Mouse (Mus musculus): ENCODE data around the gene Arnt2. TPM values are rescaled to one million over a fixed set of nuclear protein-coding genes. Genes with fewer than 3 reads are reported as not detected.

Gene Arnt2
- polyA plus RNA-seq, 1 experiment: 5.6 TPM

DNA sequence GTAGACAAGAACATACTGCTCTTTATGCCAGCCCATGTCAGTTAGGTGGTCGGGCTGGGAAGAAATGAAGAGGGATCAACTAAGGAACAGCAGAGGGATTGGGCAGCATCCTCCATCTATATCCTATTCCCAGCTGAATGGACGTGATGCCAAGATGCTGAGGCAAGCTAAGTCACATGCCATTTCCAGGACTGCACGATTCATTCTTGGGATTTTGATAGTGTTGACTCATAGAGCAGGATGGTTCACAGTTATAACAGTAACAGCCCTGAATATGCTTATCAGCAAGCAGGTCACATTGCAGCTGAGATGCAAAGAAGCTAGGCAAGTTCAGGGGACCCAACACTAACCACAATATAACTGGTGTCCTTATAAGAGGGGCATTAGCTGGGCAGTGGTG, 76.0 kb downstream of the Arnt2 start:
- Histone ChIP-seq H3K4me3 (ENCODE audit: control insufficient read depth, low read depth, low read length) (no peak overlapping the region), H3K4me1 (ENCODE audit: control insufficient read depth, insufficient read depth, low read length) (no peaks in the 10 kb centered on the region; the same call in 1 of the 2 replicates), H3K27ac (ENCODE audit: control insufficient read depth, insufficient read depth, low read depth, low read length) (no peak overlapping the region), H3K36me3 (ENCODE audit: control insufficient read depth, insufficient read depth, low read length) (no peaks in the 10 kb centered on the region), H3K27me3 (ENCODE audit: control insufficient read depth, insufficient read depth, low read length) (no peaks in the 10 kb centered on the region)
- TF ChIP-seq CTCF (IDR thresholded peaks at IDR 0.05; ENCODE audit: control insufficient read depth, insufficient read depth, insufficient replicate concordance, low read depth, low read length): no peak
- TF ChIP-seq POLR2A (IDR thresholded peaks at IDR 0.05; ENCODE audit: control insufficient read depth, low read depth, low read length): no peak

DNA sequence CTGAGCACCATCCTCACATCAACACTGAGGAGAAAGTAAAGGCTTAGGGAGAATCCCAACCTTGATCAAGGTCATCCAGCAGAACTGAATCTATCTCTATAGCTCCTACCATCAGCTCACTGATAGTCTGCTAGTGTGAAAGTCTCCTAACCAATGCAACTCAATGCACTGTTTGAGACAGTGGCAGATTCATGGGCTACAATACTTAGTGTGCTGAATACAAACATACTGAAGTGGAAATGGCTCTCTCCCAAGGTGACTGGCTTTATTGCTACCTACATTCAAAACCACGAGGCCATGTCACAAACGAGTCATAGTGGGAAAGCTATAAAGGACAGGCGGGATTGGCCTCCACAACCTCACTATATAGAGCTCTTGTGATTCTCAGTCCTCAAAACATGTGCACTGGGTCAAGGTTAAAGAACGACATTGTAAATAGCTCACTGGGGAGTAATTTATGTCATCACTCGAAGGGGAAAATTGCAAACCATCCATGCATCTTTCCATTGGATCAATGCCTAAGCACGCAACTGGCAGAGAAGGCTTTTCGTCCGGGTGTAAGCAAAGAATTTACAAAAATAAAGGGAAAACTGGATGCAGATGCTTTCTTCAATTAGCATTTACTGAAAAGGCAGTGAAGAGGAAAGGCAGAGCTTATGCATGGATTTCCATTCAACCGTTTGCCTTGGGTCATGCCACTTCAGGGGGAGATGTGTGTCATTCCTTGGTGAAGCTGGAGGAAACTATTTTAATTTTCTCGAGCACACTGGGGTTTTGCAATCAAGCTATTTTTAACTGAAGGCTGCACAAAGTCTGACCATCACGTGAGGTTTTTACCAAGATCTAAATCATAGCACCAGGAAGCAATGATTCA, 77.4 kb downstream of the Arnt2 start:
- H3K36me3 ChIP-seq (ENCODE audit: control insufficient read depth, insufficient read depth, low read length): no peaks in the 10 kb centered on the region
- H3K4me1 ChIP-seq (ENCODE audit: control insufficient read depth, insufficient read depth, low read length): no peaks in the 10 kb centered on the region; the same call in 1 of the 2 replicates
- no peaks in the 10 kb centered on the region for H3K27me3 ChIP-seq (ENCODE audit: control insufficient read depth, insufficient read depth, low read length)
- H3K27ac ChIP-seq (ENCODE audit: control insufficient read depth, insufficient read depth, low read depth, low read length): no peak overlapping the region
- no peak overlapping the region for H3K4me3 ChIP-seq (ENCODE audit: control insufficient read depth, low read depth, low read length)
- no peak for TF ChIP-seq POLR2A (IDR thresholded peaks at IDR 0.05; ENCODE audit: control insufficient read depth, low read depth, low read length)
- no peak for TF ChIP-seq CTCF (IDR thresholded peaks at IDR 0.05; ENCODE audit: control insufficient read depth, insufficient read depth, insufficient replicate concordance, low read depth, low read length)

DNA sequence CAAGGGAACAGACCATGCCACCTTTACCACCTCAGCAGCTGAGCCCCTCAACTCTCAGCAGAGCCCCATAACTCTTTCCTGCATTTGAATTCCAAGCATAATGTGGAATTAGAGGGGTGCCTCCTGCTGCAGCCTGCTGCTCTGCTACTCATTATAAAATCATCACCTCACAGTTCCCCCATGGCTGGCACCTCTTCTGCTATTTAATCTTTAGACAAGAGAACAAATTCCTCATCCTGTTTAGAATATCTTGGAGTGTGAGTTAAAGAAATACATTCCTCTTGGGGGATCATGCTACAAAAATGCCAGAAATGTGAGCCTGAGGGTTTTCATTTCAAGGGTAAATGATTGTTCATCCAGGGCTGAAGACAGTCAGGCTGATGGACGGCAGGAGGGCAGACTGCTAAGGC, 80.8 kb downstream of the Arnt2 start:
- H3K4me3 ChIP-seq (ENCODE audit: control insufficient read depth, low read depth, low read length): no peak overlapping the region
- H3K36me3 ChIP-seq (ENCODE audit: control insufficient read depth, insufficient read depth, low read length): no peaks in the 10 kb centered on the region
- H3K27me3 ChIP-seq (ENCODE audit: control insufficient read depth, insufficient read depth, low read length): no peaks in the 10 kb centered on the region
- no peak for TF ChIP-seq CTCF (IDR thresholded peaks at IDR 0.05; ENCODE audit: control insufficient read depth, insufficient read depth, insufficient replicate concordance, low read depth, low read length)
- no peak for TF ChIP-seq POLR2A (IDR thresholded peaks at IDR 0.05; ENCODE audit: control insufficient read depth, low read depth, low read length)
- no peaks in the 10 kb centered on the region for H3K4me1 ChIP-seq (ENCODE audit: control insufficient read depth, insufficient read depth, low read length)
- H3K27ac ChIP-seq (ENCODE audit: control insufficient read depth, insufficient read depth, low read depth, low read length): no peak overlapping the region

DNA sequence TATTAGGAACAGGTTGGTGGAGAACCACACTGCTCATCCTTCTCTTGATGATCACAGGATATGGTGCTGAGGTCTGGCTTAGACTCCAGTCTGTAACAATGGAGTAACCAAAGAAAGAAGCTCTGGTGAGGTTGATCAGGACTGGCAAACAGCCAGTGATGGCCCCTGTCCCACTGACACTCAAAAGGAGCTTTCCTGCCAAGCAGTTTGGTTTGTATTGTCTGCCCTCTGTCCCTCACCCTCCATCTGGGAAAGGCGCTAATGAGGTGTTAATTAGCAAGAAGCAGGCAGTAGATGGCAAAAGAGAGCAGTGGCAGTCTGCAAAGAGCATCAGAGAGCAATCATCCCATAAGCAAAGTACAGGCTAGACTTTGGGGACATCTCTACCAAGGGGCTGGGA, 81.2 kb downstream of the Arnt2 start:
- Histone ChIP-seq H3K4me3 (ENCODE audit: control insufficient read depth, low read depth, low read length) (no peak overlapping the region), H3K27ac (ENCODE audit: control insufficient read depth, insufficient read depth, low read depth, low read length) (no peak overlapping the region), H3K4me1 (ENCODE audit: control insufficient read depth, insufficient read depth, low read length) (no peaks in the 10 kb centered on the region), H3K36me3 (ENCODE audit: control insufficient read depth, insufficient read depth, low read length) (no peaks in the 10 kb centered on the region), H3K27me3 (ENCODE audit: control insufficient read depth, insufficient read depth, low read length) (no peaks in the 10 kb centered on the region)
- no peak for TF ChIP-seq POLR2A (IDR thresholded peaks at IDR 0.05; ENCODE audit: control insufficient read depth, low read depth, low read length)
- TF ChIP-seq CTCF (IDR thresholded peaks at IDR 0.05; ENCODE audit: control insufficient read depth, insufficient read depth, insufficient replicate concordance, low read depth, low read length): no peak

DNA sequence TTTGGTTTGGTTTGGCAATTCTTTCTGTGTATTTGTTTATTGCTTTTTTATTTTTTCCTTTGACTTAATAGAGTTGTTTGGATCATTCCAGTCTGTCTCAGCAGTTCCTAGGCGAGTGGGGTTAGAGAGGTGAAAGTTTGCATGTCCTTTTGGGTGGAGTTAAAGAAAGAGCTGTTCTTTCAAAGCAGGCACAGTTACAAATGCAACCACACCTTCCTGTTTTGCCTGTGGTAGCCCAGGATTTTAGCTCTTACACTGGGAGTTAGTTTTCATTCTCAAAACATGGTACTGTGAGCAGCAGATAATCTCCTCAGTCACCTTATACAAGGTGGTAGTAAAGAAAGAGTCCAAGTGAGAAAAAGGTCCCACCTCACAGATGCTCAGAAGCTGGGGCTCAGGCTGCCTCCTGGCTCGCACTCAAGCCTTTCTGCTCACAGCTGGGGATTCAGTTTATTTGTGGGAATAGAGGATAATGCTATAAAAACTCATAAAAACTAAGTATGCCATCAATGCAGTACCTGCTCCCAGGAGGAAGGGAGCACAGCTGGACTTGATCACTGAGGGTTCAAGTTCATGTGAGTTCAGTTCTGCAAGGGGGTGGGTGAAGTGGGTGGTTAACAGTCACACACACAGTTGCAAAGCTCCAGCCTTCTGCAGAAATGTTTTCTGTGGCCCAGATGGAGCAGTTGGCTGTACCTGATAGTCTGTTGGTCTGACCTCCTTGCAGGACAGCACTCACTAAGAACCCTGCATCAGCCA, 84.2 kb downstream of the Arnt2 start:
- no peaks in the 10 kb centered on the region for H3K36me3 ChIP-seq (ENCODE audit: control insufficient read depth, insufficient read depth, low read length)
- peak overlapping the region; percentile 11; the same call in 1 of the 2 replicates for H3K27ac ChIP-seq (ENCODE audit: control insufficient read depth, insufficient read depth, low read depth, low read length)
- H3K27me3 ChIP-seq (ENCODE audit: control insufficient read depth, insufficient read depth, low read length): no peaks in the 10 kb centered on the region

DNA sequence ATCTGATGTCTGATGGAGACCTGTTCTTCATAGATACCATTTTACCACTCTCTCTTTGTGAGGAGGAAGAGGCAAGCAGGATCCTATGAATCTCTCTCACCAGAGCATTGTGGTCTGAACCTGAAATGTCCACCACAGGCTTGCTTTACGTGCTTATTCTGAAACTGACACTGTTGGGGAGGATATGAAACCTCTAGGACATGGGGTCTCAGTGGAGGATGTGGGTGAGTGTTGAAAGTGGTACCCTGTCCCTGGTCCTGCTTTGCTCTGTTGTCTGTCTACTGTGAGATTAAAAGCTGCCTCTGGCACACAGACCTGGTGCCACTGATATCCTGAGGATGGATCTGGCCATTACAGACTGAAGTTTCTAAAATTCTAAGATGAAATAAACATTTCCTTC, 88.4 kb downstream of the Arnt2 start:
- no peak overlapping the region for H3K4me3 ChIP-seq (ENCODE audit: control insufficient read depth, low read depth, low read length)

More for the DNA sequence above, 84.2 kb downstream of the Arnt2 start:
- TF ChIP-seq POLR2A (IDR thresholded peaks at IDR 0.05; ENCODE audit: control insufficient read depth, low read depth, low read length) (no peak), CTCF (IDR thresholded peaks at IDR 0.05; ENCODE audit: control insufficient read depth, insufficient read depth, insufficient replicate concordance, low read depth, low read length) (no peak)
- no peaks in the 10 kb centered on the region for H3K4me1 ChIP-seq (ENCODE audit: control insufficient read depth, insufficient read depth, low read length)
- no peak overlapping the region for H3K4me3 ChIP-seq (ENCODE audit: control insufficient read depth, low read depth, low read length)

DNA sequence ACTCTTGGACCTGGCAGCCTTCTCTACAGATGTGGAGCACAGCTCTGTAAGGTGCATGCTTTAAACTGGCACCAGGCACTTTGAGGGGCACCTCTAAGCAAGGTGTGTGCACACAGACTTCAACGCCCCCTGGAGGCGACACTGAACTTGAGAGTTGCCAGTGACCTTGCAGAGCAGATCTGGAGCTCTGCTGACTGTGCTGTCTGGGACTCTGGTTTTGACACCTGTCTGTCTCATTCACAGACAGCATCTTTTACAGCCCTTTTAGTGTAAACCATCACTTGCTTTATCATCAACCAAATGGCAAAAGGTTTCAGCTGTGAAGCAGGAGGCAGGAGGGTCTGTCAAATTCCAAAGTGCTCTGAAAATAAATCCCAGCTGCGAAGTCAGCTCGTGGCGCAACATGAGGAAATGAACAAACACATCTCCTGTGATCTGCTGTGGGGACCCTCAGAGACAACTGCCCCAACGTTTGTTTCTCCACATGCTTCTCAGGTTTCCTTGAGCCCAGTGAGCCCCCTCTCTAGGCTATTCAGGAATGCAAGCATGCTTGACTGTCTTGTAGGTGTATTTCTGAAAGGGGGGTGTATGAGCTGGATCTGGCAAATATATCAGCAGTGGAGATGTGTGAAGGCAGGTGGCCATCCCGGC, 94.5 kb downstream of the Arnt2 start:
- Histone ChIP-seq H3K4me1 (ENCODE audit: control insufficient read depth, insufficient read depth, low read length) (no peaks in the 10 kb centered on the region), H3K36me3 (ENCODE audit: control insufficient read depth, insufficient read depth, low read length) (no peaks in the 10 kb centered on the region), H3K4me3 (ENCODE audit: control insufficient read depth, low read depth, low read length) (no peak overlapping the region), H3K27me3 (ENCODE audit: control insufficient read depth, insufficient read depth, low read length) (no peaks in the 10 kb centered on the region), H3K27ac (ENCODE audit: control insufficient read depth, insufficient read depth, low read depth, low read length) (no peak overlapping the region)
- TF ChIP-seq POLR2A (IDR thresholded peaks at IDR 0.05; ENCODE audit: control insufficient read depth, low read depth, low read length) (no peak), CTCF (IDR thresholded peaks at IDR 0.05; ENCODE audit: control insufficient read depth, insufficient read depth, insufficient replicate concordance, low read depth, low read length) (no peak)

More for the DNA sequence above, 88.4 kb downstream of the Arnt2 start:
- Histone ChIP-seq H3K27me3 (ENCODE audit: control insufficient read depth, insufficient read depth, low read length) (no peaks in the 10 kb centered on the region), H3K36me3 (ENCODE audit: control insufficient read depth, insufficient read depth, low read length) (no peaks in the 10 kb centered on the region), H3K27ac (ENCODE audit: control insufficient read depth, insufficient read depth, low read depth, low read length) (peak overlapping the region; percentile 22; the same call in 1 of the 2 replicates), H3K4me1 (ENCODE audit: control insufficient read depth, insufficient read depth, low read length) (no peaks in the 10 kb centered on the region)
- no peak for TF ChIP-seq CTCF (IDR thresholded peaks at IDR 0.05; ENCODE audit: control insufficient read depth, insufficient read depth, insufficient replicate concordance, low read depth, low read length)
- no peak for TF ChIP-seq POLR2A (IDR thresholded peaks at IDR 0.05; ENCODE audit: control insufficient read depth, low read depth, low read length)

Data from testis, adult 2 months (tissue).